Mouse (Mus musculus): Measurements from ENCODE around the gene Ranbp10. TPM values are rescaled to one million over a fixed set of nuclear protein-coding genes. Genes with fewer than 3 reads are reported as not detected.
A peak's percentile ranks its signal among the peaks of the same experiment; 100 is the strongest.

Gene Ranbp10
- polyA plus RNA-seq, 1 experiment from 2014 or later = 7.0 TPM

GRCm38 (mm10) chr8:105770609-105771008, 56.5 kb downstream of the Ranbp10 start:
- no peak for ATAC-seq (replicated peaks; ENCODE audit: low FRiP score, low read depth)

GRCm38 (mm10) chr8:105768485-105769257, 58.5 kb downstream of the Ranbp10 start:
- H3K9me3 ChIP-seq (replicated peaks; ENCODE audit: low read length) = no peaks in the 10 kb centered on the region
- no peak for DNase-seq (ENCODE audit: low spot score)
- peaks cover 39% of the 10 kb centered on the region; the same call in 1 of the 2 replicates for H3K36me3 ChIP-seq (ENCODE audit: insufficient read depth, low read length)
- H3K4me3 ChIP-seq (replicated peaks; ENCODE audit: low read depth, low read length) = no peak overlapping the region
- H3K27me3 ChIP-seq (ENCODE audit: insufficient read depth, low read length) = no peaks in the 10 kb centered on the region
- no peak for ATAC-seq (replicated peaks; ENCODE audit: low FRiP score, low read depth)
- H3K27ac ChIP-seq = no peak overlapping the region
- H3K4me1 ChIP-seq (replicated peaks; ENCODE audit: insufficient read depth, low read length) = no peaks in the 10 kb centered on the region
- no peak overlapping the region for H3K4me2 ChIP-seq (ENCODE audit: low read length)
- no peak overlapping the region for H3K9ac ChIP-seq (ENCODE audit: low read depth, low read length)
- WGBS = 90% methylated on average over 5 of the region's 5 CpGs
- no peak for TF ChIP-seq CTCF (IDR thresholded peaks at IDR 0.05; ENCODE audit: low read depth)

More at GRCm38 (mm10) chr8:105770609-105771008, 56.5 kb downstream of the Ranbp10 start:
- Histone ChIP-seq H3K9me3 (replicated peaks; ENCODE audit: low read length) (no peaks in the 10 kb centered on the region), H3K4me3 (replicated peaks; ENCODE audit: low read depth, low read length) (no peak overlapping the region), H3K9ac (ENCODE audit: low read depth, low read length) (no peak overlapping the region), H3K4me1 (replicated peaks; ENCODE audit: insufficient read depth, low read length) (no peaks in the 10 kb centered on the region), H3K27ac (no peak overlapping the region), H3K4me2 (ENCODE audit: low read length) (no peak overlapping the region), H3K27me3 (ENCODE audit: insufficient read depth, low read length) (no peaks in the 10 kb centered on the region), H3K36me3 (ENCODE audit: insufficient read depth, low read length) (peaks cover 56% of the 10 kb centered on the region)
- peak; percentile 76 for TF ChIP-seq CTCF (IDR thresholded peaks at IDR 0.05; ENCODE audit: low read depth)
- 87% methylated on average over 1 of the region's 1 CpGs for WGBS
- peak; percentile 43 for DNase-seq (ENCODE audit: low spot score)

- peak within 1 kb of the TSS; percentile 90 for H3K4me3 ChIP-seq (replicated peaks; ENCODE audit: low read depth, low read length)
- DNase-seq (ENCODE audit: low spot score) (peak; percentile 98), ATAC-seq (replicated peaks; ENCODE audit: low FRiP score, low read depth) (peak; percentile 97)
- 3% methylated on average over 55 of the region's 57 CpGs for WGBS
- H3K9ac ChIP-seq (ENCODE audit: low read depth, low read length) = peak within 1 kb of the TSS; percentile 66
- H3K27me3 ChIP-seq (ENCODE audit: insufficient read depth, low read length) = no peaks in the 10 kb centered on the region
- no peaks in the 10 kb centered on the region for H3K36me3 ChIP-seq (ENCODE audit: insufficient read depth, low read length)
- H3K4me1 ChIP-seq (replicated peaks; ENCODE audit: insufficient read depth, low read length) = 0 out of 2 replicates have a peak, but pooled peaks cover 6% of the 10 kb centered on the region
- peak within 1 kb of the TSS; percentile 85 for H3K27ac ChIP-seq
- peak within 1 kb of the TSS; percentile 69 for H3K4me2 ChIP-seq (ENCODE audit: low read length)
- no peaks in the 10 kb centered on the region for H3K9me3 ChIP-seq (replicated peaks; ENCODE audit: low read length)
- peak; percentile 37 for TF ChIP-seq CTCF (IDR thresholded peaks at IDR 0.05; ENCODE audit: low read depth)
Observed at GRCm38 (mm10) chr8:105758277-105759108, 68.7 kb downstream of the Ranbp10 start, which contains the start of gene Gfod2. Gene Gfod2 (minus strand): TSS chr8:105758664.

- TF ChIP-seq CTCF (IDR thresholded peaks at IDR 0.05; ENCODE audit: low read depth) = no peak
- Histone ChIP-seq H3K9ac (ENCODE audit: low read depth, low read length) (peak overlapping the region; percentile 66), H3K27me3 (ENCODE audit: insufficient read depth, low read length) (no peaks in the 10 kb centered on the region), H3K4me1 (replicated peaks; ENCODE audit: insufficient read depth, low read length) (0 out of 2 replicates have a peak, but pooled peaks cover 6% of the 10 kb centered on the region), H3K4me2 (ENCODE audit: low read length) (peak overlapping the region; percentile 69), H3K36me3 (ENCODE audit: insufficient read depth, low read length) (no peaks in the 10 kb centered on the region), H3K4me3 (replicated peaks; ENCODE audit: low read depth, low read length) (peak overlapping the region; percentile 90), H3K27ac (peak overlapping the region; percentile 85; the same call in 1 of the 2 replicates), H3K9me3 (replicated peaks; ENCODE audit: low read length) (no peaks in the 10 kb centered on the region)
- DNase-seq (ENCODE audit: low spot score) (no peak), ATAC-seq (replicated peaks; ENCODE audit: low FRiP score, low read depth) (no peak)
- WGBS = under 1% methylated on average over 12 of the region's 12 CpGs
Observed at GRCm38 (mm10) chr8:105757796-105758276, 69.3 kb downstream of the Ranbp10 start.

GRCm38 (mm10) chr8:105754688-105755087, 72.5 kb downstream of the Ranbp10 start:
- Histone ChIP-seq H3K4me3 (replicated peaks; ENCODE audit: low read depth, low read length) (no peak overlapping the region), H3K36me3 (ENCODE audit: insufficient read depth, low read length) (no peaks in the 10 kb centered on the region), H3K9ac (ENCODE audit: low read depth, low read length) (no peak overlapping the region), H3K4me1 (replicated peaks; ENCODE audit: insufficient read depth, low read length) (peaks cover 16% of the 10 kb centered on the region; the same call in 1 of the 2 replicates), H3K9me3 (replicated peaks; ENCODE audit: low read length) (no peaks in the 10 kb centered on the region), H3K27me3 (ENCODE audit: insufficient read depth, low read length) (no peaks in the 10 kb centered on the region), H3K4me2 (ENCODE audit: low read length) (no peak overlapping the region), H3K27ac (no peak overlapping the region)
- DNase-seq (ENCODE audit: low spot score) (no peak), ATAC-seq (replicated peaks; ENCODE audit: low FRiP score, low read depth) (no peak)
- TF ChIP-seq CTCF (IDR thresholded peaks at IDR 0.05; ENCODE audit: low read depth) = no peak
- 74% methylated on average over 2 of the region's 2 CpGs for WGBS

GRCm38 (mm10) chr8:105753916-105754315, 73.2 kb downstream of the Ranbp10 start:
- Histone ChIP-seq H3K27ac (no peak overlapping the region), H3K4me3 (replicated peaks; ENCODE audit: low read depth, low read length) (no peak overlapping the region), H3K4me1 (replicated peaks; ENCODE audit: insufficient read depth, low read length) (peaks cover 10% of the 10 kb centered on the region; the same call in 1 of the 2 replicates), H3K27me3 (ENCODE audit: insufficient read depth, low read length) (no peaks in the 10 kb centered on the region), H3K36me3 (ENCODE audit: insufficient read depth, low read length) (no peaks in the 10 kb centered on the region), H3K4me2 (ENCODE audit: low read length) (no peak overlapping the region), H3K9me3 (replicated peaks; ENCODE audit: low read length) (no peaks in the 10 kb centered on the region), H3K9ac (ENCODE audit: low read depth, low read length) (no peak overlapping the region)
- ATAC-seq (replicated peaks; ENCODE audit: low FRiP score, low read depth) (no peak), DNase-seq (ENCODE audit: low spot score) (no peak)
- no peak for TF ChIP-seq CTCF (IDR thresholded peaks at IDR 0.05; ENCODE audit: low read depth)
- 59% methylated on average over 2 of the region's 2 CpGs for WGBS

Measured in kidney, postnatal 0 days (tissue).